Comparison of ENCODE assay signal across 14 mouse cellular contexts in genomic region chr14:22809229-22809628, GRCm38 (mm10).
DNase-seq lines count a peak whose midpoint lies in the region; ATAC-seq lines count a peak whose summit lies in the region.
"Had no signal": no experiment of that assay in that cellular context is flagged by ENCODE, and none has a peak within 500 bp of the region (broad histone marks: within the 10 kb centered on the region; RNA-seq: fewer than 3 reads in every experiment).

No protein-coding gene starts in this region.

- 46% methylated on average over 3 of the region's 3 CpGs for WGBS in hindbrain, embryonic 10.5 days
- WGBS in hindbrain, embryonic 14.5 days: 52% methylated on average over 3 of the region's 3 CpGs
- WGBS in kidney, embryonic 16.5 days: 41% methylated on average over 3 of the region's 3 CpGs
- WGBS in hindbrain, embryonic 12.5 days: 57% methylated on average over 3 of the region's 3 CpGs

- no peak for ATAC-seq in hindbrain, embryonic 14.5 days (ENCODE audit: low FRiP score)
- ATAC-seq in kidney, embryonic 16.5 days (ENCODE audit: low FRiP score, low TSS enrichment): no peak
- ATAC-seq in hindbrain, embryonic 12.5 days (ENCODE audit: low FRiP score): no peak

- no peak overlapping the region for H3K9ac ChIP-seq in hindbrain, embryonic 14.5 days
- H3K9ac ChIP-seq in kidney, embryonic 16.5 days (replicated peaks; ENCODE audit: low read length): peak overlapping the region; percentile 42; the same call in 1 of the 2 replicates
- no peak overlapping the region for H3K9ac ChIP-seq in hindbrain, embryonic 12.5 days
- H3K9ac ChIP-seq: forebrain, postnatal 0 days; limb, embryonic 13.5 days; midbrain, embryonic 13.5 days had no signal

- no peak for DNase-seq in hindbrain, embryonic 10.5 days (ENCODE audit: low spot score)
- DNase-seq in hindbrain, embryonic 14.5 days (ENCODE audit: low spot score): no peak
- DNase-seq in testis, postnatal 14 days (ENCODE audit: low spot score): peak; percentile 35
- no peak for DNase-seq in testis, postnatal 10 days (ENCODE audit: low spot score)
- no peak for DNase-seq in adrenal gland, adult 18-20 months (ENCODE audit: low spot score in 2 of 2)
- no peak for DNase-seq in cerebellum, adult 8-10 months
- DNase-seq: cerebellum, postnatal 25 days; forebrain, postnatal 0 days; lung, adult 2 months; spleen, adult 18-20 months had no signal

- H3K27ac ChIP-seq in hindbrain, embryonic 10.5 days: peak overlapping the region; percentile 76; the same call in 1 of the 2 replicates
- no peak overlapping the region for H3K27ac ChIP-seq in hindbrain, embryonic 14.5 days
- peak overlapping the region; percentile 91 for H3K27ac ChIP-seq in kidney, embryonic 16.5 days (ENCODE audit: low read length)
- H3K27ac ChIP-seq in hindbrain, embryonic 12.5 days: no peak overlapping the region
- H3K27ac ChIP-seq: midbrain, embryonic 13.5 days had no signal

- no peaks in the 10 kb centered on the region for H3K36me3 ChIP-seq in hindbrain, embryonic 10.5 days
- H3K36me3 ChIP-seq in hindbrain, embryonic 14.5 days (replicated peaks; ENCODE audit: control insufficient read depth, insufficient read depth): no peaks in the 10 kb centered on the region
- no peaks in the 10 kb centered on the region for H3K36me3 ChIP-seq in kidney, embryonic 16.5 days (ENCODE audit: insufficient read depth, low read length)
- H3K36me3 ChIP-seq in hindbrain, embryonic 12.5 days: no peaks in the 10 kb centered on the region
- H3K36me3 ChIP-seq: limb, embryonic 13.5 days; midbrain, embryonic 13.5 days had no signal

- H3K27me3 ChIP-seq in hindbrain, embryonic 10.5 days (ENCODE audit: insufficient read depth, poor library complexity, severe bottlenecking): peaks cover 31% of the 10 kb centered on the region
- 0 out of 2 replicates have a peak, but pooled peaks cover 5% of the 10 kb centered on the region for H3K27me3 ChIP-seq in hindbrain, embryonic 14.5 days (ENCODE audit: control insufficient read depth, insufficient read depth, low read length)
- no peaks in the 10 kb centered on the region for H3K27me3 ChIP-seq in kidney, embryonic 16.5 days (ENCODE audit: insufficient read depth, low read length)
- peaks cover 5% of the 10 kb centered on the region; the same call in 1 of the 2 replicates for H3K27me3 ChIP-seq in hindbrain, embryonic 12.5 days

- H3K4me1 ChIP-seq in hindbrain, embryonic 10.5 days (replicated peaks): peaks cover 58% of the 10 kb centered on the region
- peaks cover 18% of the 10 kb centered on the region for H3K4me1 ChIP-seq in hindbrain, embryonic 14.5 days (replicated peaks; ENCODE audit: control insufficient read depth, insufficient read depth, low read length)
- H3K4me1 ChIP-seq in kidney, embryonic 16.5 days (ENCODE audit: insufficient read depth, low read length): peaks cover 75% of the 10 kb centered on the region
- H3K4me1 ChIP-seq in hindbrain, embryonic 12.5 days: peaks cover 24% of the 10 kb centered on the region

- H3K4me3 ChIP-seq in hindbrain, embryonic 10.5 days: no peak overlapping the region
- H3K4me3 ChIP-seq in hindbrain, embryonic 14.5 days (replicated peaks; ENCODE audit: low read length): no peak overlapping the region
- H3K4me3 ChIP-seq in kidney, embryonic 16.5 days (ENCODE audit: low read length): no peak overlapping the region
- no peak overlapping the region for H3K4me3 ChIP-seq in hindbrain, embryonic 12.5 days
- H3K4me3 ChIP-seq: limb, embryonic 13.5 days; midbrain, embryonic 13.5 days had no signal

- H3K4me2 ChIP-seq in hindbrain, embryonic 14.5 days (replicated peaks): no peak overlapping the region
- no peak overlapping the region for H3K4me2 ChIP-seq in kidney, embryonic 16.5 days (replicated peaks; ENCODE audit: low read depth, low read length)
- H3K4me2 ChIP-seq in hindbrain, embryonic 12.5 days (replicated peaks): no peak overlapping the region
- H3K4me2 ChIP-seq: limb, embryonic 13.5 days; midbrain, embryonic 13.5 days had no signal

- H3K9me3 ChIP-seq in hindbrain, embryonic 10.5 days: no peaks in the 10 kb centered on the region
- H3K9me3 ChIP-seq in hindbrain, embryonic 14.5 days (ENCODE audit: control insufficient read depth, low read length): no peaks in the 10 kb centered on the region
- no peaks in the 10 kb centered on the region for H3K9me3 ChIP-seq in kidney, embryonic 16.5 days (ENCODE audit: low read length)
- no peaks in the 10 kb centered on the region for H3K9me3 ChIP-seq in hindbrain, embryonic 12.5 days (replicated peaks)
- H3K9me3 ChIP-seq: limb, embryonic 13.5 days; midbrain, embryonic 13.5 days had no signal

Comparison
In these comparisons a context has a peak if more than half of its experiments do, and no peak if none do; other contexts are left out.
1. H3K27ac ChIP-seq: peak in hindbrain, embryonic 10.5 days (single experiment) and kidney, embryonic 16.5 days (single experiment); none in hindbrain, embryonic 14.5 days (single experiment) and hindbrain, embryonic 12.5 days (single experiment).